Mouse (Mus musculus): Measurements from ENCODE around the gene Ubxn7. TPM values are rescaled to one million over a fixed set of nuclear protein-coding genes. Genes with fewer than 3 reads are reported as not detected.
"Not testable (repeated sequence)": the region's sequence is repeated elsewhere in the genome, so short reads cannot be mapped to it uniquely, and the experiment has no call there.

The Ubxn7 gene
- 10 to 100 TPM; 38.0 to 54.8 TPM for total RNA-seq (2021)
- long read RNA-seq, experiment 1, full-length matches to known transcripts: 12 of 13 reads
- long read RNA-seq, experiment 1, partial matches to known transcripts: 0 of 13 reads
- long read RNA-seq, experiment 1, other reads (novel, unspliced or antisense): 1 of 13 reads
- long read RNA-seq, experiment 2, full-length matches to known transcripts: 11 of 16 reads
- long read RNA-seq, experiment 2, partial matches to known transcripts: 1 of 16 reads
- long read RNA-seq, experiment 2, other reads (novel, unspliced or antisense): 4 of 16 reads

DNA sequence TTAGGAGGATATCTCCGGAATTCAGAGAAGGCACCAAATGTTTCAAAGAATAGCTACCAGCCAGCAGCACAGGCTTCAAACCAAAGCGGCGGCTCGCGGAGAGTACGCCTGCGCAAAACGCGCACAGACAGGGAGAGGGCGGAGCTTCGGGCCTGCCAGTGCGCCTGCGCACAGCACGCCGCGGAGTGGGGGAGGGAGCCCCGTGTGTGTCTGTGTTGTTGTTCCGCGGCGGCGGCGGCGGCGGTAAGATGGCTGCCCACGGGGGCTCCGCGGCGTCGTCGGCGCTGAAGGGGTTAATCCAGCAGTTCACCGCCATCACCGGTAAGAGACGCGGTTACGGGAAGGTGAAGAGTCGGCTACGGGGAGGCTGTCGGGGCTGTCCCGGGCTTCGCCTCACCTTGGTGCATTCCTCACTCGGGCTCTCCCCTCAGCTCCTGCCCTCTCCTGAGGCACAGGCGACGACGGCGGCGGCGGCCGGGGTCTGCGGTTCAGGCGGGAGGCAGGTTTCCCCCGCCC, at the start of gene Ubxn7:
Ubxn7 (plus strand) TSS at position 218 of the 516 bp plus-strand sequence.
- DNase-seq (ENCODE audit: low spot score in 2 of 2): peak; percentile 98 to 99

DNA sequence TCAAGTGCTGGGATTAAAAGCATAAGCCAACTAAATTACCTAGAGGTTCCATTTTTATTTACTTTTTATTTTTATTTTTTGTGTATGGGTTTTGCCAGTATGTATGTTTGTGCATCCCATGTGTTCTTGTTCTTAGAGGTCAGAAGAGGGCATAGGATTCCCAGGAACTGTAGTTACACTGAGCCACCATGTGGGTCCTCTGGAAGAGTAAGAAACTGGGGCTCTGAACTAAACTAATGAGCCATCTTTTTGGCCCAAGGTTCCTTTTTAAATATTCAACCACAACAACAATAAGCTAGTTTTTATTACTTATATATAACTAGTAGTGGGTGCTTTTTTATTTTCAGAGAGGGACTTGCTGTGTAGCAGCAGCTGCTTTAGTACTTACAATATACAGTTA, 49.4 kb upstream of the Ubxn7 start:
- no peak for DNase-seq (ENCODE audit: low spot score in 2 of 2)

DNA sequence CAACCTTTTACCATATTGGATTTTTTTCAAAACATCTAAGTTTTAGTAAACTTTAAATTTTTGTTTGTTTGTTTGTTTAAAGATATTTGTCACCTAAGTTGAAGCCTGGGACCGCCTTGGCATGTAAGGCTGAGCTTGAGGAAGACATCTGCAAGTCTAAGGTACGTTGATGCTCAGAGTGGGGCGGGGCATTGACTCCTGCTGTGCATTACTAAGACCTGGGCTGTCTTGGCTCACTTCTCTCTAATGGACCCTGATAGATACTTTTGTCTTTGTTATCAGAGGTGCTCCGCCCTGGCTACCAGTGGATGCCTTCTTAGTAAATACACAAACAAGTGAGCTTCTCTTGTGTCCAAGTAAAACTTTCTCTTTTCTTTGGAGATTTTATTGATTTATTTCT, 40.2 kb upstream of the Ubxn7 start:
- DNase-seq (ENCODE audit: low spot score in 2 of 2): no peak

DNA sequence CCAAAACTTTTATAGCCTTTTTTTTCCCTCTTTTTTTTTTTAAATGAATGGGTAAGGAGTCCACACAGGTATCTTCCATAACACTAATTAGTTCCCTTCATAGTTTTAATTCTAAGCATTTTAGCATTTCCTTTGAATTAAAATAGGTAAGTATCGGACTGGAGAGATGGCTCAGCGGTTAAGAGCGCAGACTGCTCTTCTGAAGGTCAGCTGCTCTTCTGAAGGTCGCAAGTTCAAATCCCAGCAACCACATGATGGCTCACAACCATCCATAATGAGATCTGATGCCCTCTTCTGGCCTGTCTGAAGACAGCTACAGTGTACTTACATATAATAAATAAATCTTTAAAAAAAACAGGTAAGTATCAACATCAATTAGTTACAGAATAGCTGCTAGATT, 32.4 kb upstream of the Ubxn7 start:
- DNase-seq (ENCODE audit: low spot score in 2 of 2): not testable (repeated sequence)

DNA sequence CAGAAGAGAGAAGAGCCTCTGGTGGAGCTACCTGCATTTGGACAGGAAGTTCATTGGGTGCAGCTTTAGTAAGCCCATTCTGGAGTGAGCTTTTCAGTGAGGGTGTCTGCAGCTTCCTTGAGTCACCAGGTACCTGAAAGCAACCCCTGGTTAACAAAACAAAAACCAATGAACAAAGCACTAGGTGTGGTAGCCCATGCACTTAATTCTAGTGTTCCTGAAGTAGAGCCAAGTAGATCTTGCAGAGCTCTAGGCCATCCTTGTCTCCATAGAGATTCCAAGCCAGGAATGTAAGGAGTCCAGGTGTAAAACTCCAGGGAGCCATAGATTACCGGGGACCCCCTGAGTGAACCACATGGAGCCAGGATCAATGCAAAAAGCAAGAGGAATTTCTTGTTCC, 29.0 kb upstream of the Ubxn7 start:
- no peak for DNase-seq (ENCODE audit: low spot score in 2 of 2)

DNA sequence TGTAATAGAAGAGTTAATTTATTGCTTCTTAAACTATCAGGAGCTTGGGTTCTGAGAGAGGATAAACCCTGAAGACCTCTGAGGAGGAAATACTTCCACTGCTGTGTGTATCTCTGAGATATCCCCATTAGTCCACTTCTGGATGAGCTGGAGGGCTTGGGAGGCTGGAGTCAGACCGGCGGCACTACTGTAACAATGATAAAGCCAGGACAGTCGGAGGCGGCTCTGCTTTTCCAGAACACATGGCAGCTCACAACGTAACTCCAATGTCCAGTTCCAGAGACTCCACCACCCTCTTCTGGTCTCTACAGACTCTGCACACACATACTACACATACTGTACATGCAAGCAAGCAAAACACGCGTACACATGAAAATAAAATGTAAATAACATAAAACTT, 28.2 kb upstream of the Ubxn7 start:
- no peak for DNase-seq (ENCODE audit: low spot score in 2 of 2)

DNA sequence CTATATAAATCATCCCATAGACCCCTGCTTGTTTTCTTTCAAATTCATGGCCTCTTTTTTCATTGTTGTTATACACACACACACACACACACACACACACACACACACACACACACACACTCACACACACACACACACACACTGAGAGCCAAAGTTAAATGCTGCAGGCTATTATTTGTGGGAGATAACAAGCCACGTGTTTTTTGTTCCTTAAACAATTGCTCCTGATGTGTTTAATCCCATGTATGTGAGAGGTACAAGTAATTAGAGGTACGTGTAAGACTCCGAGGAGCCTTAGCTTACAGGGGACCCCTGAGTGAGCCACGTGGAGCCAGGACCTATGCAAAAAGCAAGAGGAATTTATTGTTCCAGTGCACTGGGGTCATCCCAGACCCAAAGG, 20.1 kb upstream of the Ubxn7 start:
- DNase-seq (ENCODE audit: low spot score in 2 of 2): no peak

DNA sequence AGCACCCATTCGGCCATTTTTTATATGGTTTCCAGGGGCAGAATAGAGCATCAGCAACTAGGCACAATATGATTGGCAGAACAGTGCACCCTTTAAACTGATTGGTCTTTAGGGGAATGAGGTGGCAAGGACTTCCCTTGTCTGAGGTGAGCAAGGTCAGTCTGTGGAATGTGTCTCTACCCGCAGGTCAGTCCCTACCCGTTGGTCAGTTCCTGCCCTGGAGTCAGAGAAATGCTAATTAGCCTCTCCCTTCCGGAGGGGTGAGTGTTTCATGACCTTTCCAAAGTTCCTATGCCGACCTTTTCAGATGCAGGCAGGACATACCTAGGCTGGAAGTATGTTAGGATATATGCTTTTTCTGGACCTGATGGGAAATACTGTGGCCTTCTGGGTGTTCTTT, 19.7 kb upstream of the Ubxn7 start:
- no peak for DNase-seq (ENCODE audit: low spot score in 2 of 2)

DNA sequence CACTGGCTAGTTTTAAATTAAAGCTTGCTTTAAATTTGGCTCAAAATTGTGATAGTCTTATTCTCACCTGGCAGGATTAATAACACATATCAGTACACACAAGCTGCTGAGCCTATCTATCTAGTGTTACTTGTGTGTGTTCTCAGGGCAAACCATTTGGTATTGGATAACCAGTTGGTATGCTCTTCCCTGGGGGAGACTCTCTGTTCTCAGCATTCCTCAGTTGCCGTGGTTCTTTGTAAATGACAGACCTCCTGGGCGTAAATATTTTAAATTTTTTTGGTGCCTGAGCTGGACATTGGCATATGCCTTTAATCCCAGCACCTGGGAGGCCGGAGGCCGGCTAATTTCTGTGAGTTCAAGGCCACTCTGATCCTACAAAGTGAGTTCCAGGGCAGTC, 19.2 kb upstream of the Ubxn7 start:
- no peak for DNase-seq (ENCODE audit: low spot score in 2 of 2)

DNA sequence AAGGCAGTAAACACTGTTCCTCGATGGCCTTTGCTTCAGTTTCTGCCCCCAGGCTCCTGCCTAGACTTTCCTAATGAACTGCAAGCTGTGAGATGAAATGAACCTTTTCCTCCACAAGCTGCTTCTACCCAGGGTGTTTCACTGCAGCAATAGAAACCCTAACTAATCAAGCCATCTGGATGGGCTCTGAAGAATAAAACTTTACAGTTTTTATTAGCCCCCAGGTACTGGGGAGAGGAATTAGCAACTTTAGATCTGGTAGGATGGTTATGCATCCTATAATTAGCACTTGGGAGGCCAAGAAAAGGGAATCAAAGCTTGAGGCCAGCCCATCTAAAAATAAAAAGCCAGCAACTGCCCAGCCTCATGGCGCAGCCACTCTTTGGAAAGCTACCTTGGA, 15.5 kb upstream of the Ubxn7 start:
- no peak for DNase-seq (ENCODE audit: low spot score in 2 of 2)

DNA sequence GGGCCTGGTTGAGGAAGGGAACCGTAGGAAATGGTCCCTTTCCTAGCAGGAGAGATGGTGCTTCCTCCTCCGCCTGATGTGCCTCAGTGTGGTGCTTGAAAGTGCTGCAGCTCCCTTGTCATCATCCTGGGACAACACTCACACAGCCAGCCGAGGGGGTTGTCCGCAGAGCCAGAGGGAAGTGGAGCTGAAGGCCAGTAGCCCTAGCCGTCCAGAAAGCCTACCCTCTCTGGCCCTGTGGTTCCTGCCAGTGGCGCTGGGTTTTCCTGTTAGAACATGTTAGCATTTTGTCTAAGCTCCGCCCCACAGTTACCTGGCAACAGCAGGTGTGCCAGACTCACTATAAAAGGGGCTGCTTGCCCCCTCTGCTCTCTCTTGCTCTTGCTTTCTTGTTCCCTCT, 8.1 kb upstream of the Ubxn7 start:
- DNase-seq (ENCODE audit: low spot score in 2 of 2): no peak

DNA sequence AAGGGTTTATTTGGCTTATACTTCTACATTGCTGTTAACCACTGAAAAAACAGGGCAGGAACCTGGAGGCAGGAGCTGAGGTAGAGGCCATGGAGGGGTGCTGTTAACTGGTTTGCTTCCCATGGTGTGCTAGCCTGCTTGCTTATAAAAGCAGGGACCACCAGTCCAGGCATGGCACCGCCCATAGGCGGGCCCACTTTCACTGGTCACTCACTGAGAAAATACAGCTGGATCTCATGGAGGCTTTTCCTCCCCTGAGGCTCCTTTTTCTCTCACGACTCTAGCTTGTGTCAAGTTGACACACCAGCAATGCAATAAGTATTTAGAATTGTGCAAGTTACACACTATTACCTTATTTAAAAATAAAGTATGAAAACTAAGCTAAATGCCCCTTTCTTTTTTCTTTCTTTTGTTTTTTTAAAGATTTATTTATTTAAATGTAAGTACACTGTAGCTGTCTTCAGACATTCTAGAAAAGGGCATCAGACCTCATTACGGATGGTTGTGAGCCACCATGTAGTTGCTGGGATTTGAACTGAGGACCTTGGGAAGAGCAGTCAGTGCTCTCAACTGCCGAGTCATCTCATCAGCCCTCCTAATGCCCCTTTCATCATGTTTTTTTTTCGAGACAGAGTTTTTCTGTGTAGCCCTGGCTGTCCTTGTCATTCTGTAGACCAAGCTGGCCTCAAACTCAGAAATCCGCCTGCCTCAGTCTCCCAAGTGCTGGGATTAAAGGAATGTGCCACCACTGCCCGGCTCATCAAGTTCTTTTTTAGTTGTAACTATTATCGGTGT, 984 bp upstream of the Ubxn7 start:
- DNase-seq (ENCODE audit: low spot score in 2 of 2): no peak

DNA sequence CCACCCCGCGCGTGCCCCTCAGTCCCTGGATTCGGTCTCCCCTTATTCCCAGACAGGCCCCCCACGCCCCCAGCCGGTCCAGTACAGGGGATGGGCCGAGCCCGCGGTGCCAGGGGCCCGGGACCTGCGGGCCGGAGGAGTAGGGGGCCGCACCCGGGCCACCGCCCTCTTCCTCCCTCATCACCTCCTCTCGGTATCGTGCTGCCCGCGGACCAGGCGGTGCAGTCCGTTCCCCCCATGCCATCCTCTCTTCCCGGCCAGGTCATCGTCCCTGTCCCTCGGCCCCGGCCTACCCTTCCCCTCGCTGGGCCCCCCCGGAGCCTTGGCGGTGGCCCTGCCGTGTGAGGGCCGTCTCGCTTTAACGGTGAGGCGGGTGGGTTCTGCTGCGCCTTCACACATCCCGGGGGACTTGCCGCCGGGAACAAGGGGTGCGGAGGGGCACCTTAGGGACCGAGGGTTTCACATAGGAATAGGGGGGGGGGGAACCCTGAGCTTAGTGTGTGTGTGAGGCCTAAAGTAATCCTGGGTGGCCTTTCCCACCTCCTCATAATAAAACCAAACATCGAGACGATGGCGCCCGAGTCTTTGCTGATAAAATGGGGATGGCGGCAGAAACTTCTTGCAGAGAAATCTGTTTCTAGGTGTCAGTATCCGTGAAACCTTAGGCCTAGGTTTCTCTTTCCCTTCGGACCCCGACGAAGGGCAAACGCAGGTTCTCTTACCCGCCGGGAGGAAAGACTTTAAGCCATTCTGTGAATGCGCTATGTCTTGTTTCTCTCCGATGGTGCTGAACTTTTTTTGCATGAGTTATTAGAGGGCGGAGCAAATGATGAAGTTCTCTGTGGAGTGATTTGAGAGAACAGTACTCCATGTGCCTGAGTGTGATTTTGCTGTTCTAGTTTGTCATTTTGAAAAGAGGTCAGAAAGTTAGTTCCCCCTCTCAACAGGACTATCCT, 777 bp downstream of the Ubxn7 start:
- peak; percentile 55 to 66 for DNase-seq (ENCODE audit: low spot score in 2 of 2)

DNA sequence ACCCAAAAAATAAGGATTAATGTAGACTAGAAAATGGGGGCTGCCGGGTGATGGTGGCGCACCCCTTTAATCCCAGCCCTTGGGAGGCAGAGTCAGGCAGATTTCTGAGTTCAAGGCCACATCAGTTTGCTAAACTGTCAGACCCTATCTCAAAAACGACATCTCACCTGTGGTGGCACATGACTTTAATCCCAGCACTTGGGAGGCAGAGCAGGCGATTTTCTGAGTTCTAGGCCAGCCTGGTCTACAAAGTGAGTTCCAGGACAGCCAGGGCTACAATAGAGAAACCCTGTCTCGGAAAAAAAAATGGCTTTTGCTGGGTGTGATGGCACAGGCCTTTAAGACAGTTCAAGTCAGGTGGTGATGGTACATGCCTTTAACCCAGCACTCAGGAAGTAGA, 3.1 kb downstream of the Ubxn7 start:
- DNase-seq (ENCODE audit: low spot score in 2 of 2): no peak

DNA sequence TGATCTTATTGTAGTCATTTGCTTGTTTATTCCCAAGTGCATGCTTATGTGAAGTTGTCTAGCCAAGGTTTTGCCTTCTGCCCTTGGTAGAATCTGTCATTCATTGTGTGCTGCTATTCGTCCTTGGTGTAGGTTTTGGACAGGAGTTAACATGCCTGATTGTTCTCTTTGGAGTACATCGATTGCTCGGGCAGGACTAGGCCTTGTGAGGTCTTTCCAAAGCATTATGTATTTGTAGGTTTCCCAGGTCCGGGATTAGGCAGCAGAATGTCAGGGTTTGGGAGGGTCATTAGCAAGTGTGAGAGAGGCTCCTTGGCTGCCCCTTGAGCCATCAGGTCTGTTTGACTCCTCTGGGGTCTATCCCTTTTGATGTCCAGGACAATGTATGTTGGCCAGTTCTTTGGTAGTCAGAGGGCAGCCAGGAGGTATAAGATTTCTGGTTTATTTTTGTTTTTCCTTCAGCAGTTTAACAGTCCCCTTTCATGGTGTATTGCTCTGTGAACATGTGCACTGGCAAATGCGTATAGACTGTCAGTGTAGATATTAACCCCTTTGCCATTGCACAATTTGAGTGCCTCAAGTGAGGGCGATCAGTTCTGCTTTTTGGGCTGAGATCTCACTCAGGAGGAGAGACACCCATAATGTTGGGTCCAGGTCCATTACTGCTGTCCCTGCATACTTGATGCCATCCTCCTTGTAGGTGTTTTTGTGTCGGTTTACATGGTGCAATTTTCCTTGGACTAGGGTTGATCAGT, 4.1 kb downstream of the Ubxn7 start:
- DNase-seq (ENCODE audit: low spot score in 2 of 2): no peak

DNA sequence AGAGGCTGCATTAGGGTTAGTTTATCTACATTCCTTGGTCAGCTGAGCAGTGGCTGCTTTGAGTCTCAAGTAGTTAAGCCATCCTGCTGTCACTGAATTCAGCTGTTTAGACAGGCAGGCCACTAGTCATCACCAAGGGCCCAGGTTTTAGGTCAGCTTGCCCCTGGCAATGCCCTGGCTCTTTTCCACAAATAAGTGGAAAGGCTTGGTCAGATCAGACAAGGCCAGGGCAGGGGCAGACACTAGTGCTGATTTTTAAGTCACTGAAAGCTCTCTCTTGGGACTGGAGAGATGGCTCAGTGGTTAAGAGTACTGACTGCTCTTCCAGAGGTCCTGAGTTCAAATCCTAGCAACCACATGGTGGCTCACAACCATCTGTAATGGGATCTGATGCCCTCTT, 4.9 kb downstream of the Ubxn7 start:
- peak in 1 of 2 experiments; percentile 36 for DNase-seq (ENCODE audit: low spot score in 2 of 2)

DNA sequence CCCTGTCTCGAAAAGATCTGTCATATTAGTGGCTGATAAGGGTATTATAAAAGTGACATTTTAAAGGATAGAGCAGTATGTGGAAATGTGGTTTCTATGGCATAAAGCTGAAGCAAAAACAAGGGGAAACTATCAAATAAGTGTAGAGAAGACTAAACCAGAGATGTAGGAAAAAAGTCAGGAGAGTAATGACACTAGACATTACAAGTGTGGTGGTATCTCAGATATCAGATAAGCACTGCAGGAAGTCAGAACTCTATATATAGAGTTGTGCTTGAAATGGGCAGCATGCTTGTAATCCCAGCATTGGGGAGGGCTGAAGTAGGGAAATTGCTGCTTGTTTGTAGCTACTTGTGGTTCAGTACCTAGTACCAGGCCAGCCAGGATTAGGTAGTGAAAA, 8.4 kb downstream of the Ubxn7 start:
- DNase-seq (ENCODE audit: low spot score in 2 of 2): no peak

DNA sequence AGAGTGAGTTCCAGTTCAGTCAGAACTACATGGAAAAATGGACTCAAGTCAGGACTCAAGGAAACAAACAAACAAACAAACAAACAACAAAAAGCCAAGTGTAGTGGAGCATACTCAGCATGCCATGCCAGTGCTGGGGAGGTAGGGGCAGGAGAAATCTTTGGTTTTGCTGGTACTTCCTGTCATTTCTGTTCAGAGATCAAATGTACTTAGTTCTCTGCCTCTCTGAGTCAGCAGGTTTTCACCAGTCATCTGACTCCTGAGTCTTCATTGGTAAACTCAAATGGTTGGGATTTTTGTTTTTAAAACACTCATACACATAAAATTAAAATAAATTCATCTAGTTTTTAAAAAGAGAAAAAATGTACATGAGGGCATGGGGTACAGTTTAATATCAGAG, 13.5 kb downstream of the Ubxn7 start:
- no peak for DNase-seq (ENCODE audit: low spot score in 2 of 2)

DNA sequence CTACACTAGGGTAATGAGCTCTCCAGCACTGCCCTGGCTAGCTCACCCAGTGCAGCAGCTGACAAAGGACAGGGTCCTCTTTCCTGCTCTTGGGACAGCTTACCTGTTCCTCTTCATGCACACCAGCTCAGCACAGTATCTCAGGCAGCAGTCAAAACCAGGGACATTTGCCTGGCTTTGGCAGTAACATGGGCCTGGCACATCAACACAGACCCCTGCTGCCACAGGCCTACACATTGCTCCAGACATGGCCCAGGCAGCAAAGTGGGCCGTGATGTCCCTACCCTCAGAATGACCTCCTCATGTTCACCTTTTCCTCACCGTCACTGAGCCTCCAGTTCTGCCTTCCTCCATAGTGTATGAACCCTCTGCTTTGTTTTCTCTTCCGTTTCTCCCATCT, 18.7 kb downstream of the Ubxn7 start:
- DNase-seq (ENCODE audit: low spot score in 2 of 2): no peak

DNA sequence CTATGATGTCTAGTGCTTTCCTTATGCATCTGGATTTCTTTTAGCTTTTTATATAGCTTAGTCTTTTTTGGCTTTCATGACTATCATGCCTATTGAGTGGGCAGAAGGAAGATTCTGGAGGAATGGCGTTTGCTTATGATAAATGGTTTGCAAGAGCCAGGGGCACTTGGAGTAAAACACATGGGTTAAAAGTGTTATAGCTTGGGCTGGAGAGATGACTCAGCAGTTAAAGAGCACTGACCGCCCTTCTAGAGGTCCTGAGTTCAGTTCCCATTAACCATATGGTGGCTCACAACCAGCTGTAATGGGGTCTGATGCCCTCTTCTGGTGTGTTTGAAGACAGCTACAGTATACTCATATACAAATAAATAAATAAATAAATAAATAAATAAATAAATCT, 31.5 kb downstream of the Ubxn7 start:
- DNase-seq (ENCODE audit: low spot score in 2 of 2): no peak

DNA sequence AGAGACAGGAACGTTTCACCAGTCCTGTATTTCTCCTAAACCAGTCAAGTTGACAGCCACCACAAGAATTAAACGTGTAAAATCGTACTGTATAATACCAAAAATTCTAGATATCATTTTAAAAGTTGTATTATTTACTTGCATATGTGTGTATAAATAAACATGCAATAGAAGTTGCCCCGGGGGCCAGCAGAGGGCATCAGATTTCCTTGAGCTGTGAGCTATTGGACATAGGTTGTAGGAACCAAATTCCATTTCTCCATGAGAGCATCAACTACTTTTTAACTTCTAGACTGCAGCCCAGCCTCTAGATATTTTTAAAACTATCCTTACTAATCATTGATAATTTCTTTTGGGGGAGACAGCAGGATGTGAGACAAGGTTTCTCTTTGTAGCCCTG, 39.3 kb downstream of the Ubxn7 start:
- peak in 1 of 2 experiments; percentile 33 for DNase-seq (ENCODE audit: low spot score in 2 of 2)

Measured in adrenal gland, adult 18-20 months (tissue).